29 mouse cellular contexts compared by ENCODE assay signal in genomic region chr5:50751358-50751757, GRCm38 (mm10).
DNase-seq lines count a peak whose midpoint lies in the region; ATAC-seq lines count a peak whose summit lies in the region.
"Had no signal": no experiment of that assay in that cellular context is flagged by ENCODE, and none has a peak within 500 bp of the region (broad histone marks: within the 10 kb centered on the region; RNA-seq: fewer than 3 reads in every experiment).

No protein-coding gene starts in this region.

- H3K4me2 ChIP-seq in midbrain, embryonic 11.5 days: no peak overlapping the region
- no peak overlapping the region for H3K4me2 ChIP-seq in midbrain, embryonic 16.5 days (ENCODE audit: low read length)
- no peak overlapping the region for H3K4me2 ChIP-seq in neural tube, embryonic 11.5 days (ENCODE audit: low read depth)
- no peak overlapping the region for H3K4me2 ChIP-seq in neural tube, embryonic 15.5 days
- H3K4me2 ChIP-seq in forebrain, embryonic 12.5 days: no peak overlapping the region
- H3K4me2 ChIP-seq: embryonic facial prominence, embryonic 13.5 days; heart, embryonic 12.5 days; heart, embryonic 15.5 days; hindbrain, embryonic 14.5 days had no signal

- H3K4me3 ChIP-seq in midbrain, embryonic 11.5 days (ENCODE audit: low read depth, low read length): no peak overlapping the region
- no peak overlapping the region for H3K4me3 ChIP-seq in midbrain, embryonic 16.5 days (ENCODE audit: low read depth, low read length)
- no peak overlapping the region for H3K4me3 ChIP-seq in neural tube, embryonic 11.5 days (ENCODE audit: low read depth, low read length)
- H3K4me3 ChIP-seq in neural tube, embryonic 15.5 days (replicated peaks): no peak overlapping the region
- H3K4me3 ChIP-seq in forebrain, embryonic 12.5 days (replicated peaks): no peak overlapping the region
- H3K4me3 ChIP-seq: embryonic facial prominence, embryonic 13.5 days; forebrain, embryonic 10.5 days; gastrocnemius, adult 2 months; heart, embryonic 12.5 days; heart, embryonic 15.5 days; hindbrain, embryonic 10.5 days had no signal

- H3K4me1 ChIP-seq in midbrain, embryonic 11.5 days (ENCODE audit: control insufficient read depth, insufficient read depth, low read length): no peaks in the 10 kb centered on the region
- H3K4me1 ChIP-seq in midbrain, embryonic 16.5 days (ENCODE audit: control insufficient read depth, insufficient read depth, low read length): no peaks in the 10 kb centered on the region
- H3K4me1 ChIP-seq in neural tube, embryonic 11.5 days (ENCODE audit: control insufficient read depth, insufficient read depth, low read length): no peaks in the 10 kb centered on the region
- no peaks in the 10 kb centered on the region for H3K4me1 ChIP-seq in neural tube, embryonic 15.5 days
- H3K4me1 ChIP-seq in forebrain, embryonic 12.5 days: no peaks in the 10 kb centered on the region
- H3K4me1 ChIP-seq: embryonic facial prominence, embryonic 13.5 days; forebrain, embryonic 10.5 days; heart, embryonic 12.5 days; heart, embryonic 15.5 days; hindbrain, embryonic 10.5 days had no signal

- H3K27me3 ChIP-seq in midbrain, embryonic 11.5 days (ENCODE audit: control insufficient read depth, insufficient read depth, low read length): no peaks in the 10 kb centered on the region
- H3K27me3 ChIP-seq in midbrain, embryonic 16.5 days (ENCODE audit: control insufficient read depth, insufficient read depth, low read depth, low read length): no peaks in the 10 kb centered on the region
- no peaks in the 10 kb centered on the region for H3K27me3 ChIP-seq in neural tube, embryonic 11.5 days (ENCODE audit: control insufficient read depth, insufficient read depth, low read length)
- no peaks in the 10 kb centered on the region for H3K27me3 ChIP-seq in neural tube, embryonic 15.5 days (replicated peaks)
- no peaks in the 10 kb centered on the region for H3K27me3 ChIP-seq in forebrain, embryonic 12.5 days
- H3K27me3 ChIP-seq: embryonic facial prominence, embryonic 13.5 days; heart, embryonic 12.5 days; heart, embryonic 15.5 days had no signal

- no peaks in the 10 kb centered on the region for H3K9me3 ChIP-seq in midbrain, embryonic 11.5 days (ENCODE audit: control insufficient read depth, low read length)
- H3K9me3 ChIP-seq in midbrain, embryonic 16.5 days (replicated peaks; ENCODE audit: control insufficient read depth, low read length, poor library complexity, severe bottlenecking): no peaks in the 10 kb centered on the region
- no peaks in the 10 kb centered on the region for H3K9me3 ChIP-seq in neural tube, embryonic 11.5 days (ENCODE audit: control insufficient read depth, low read length)
- no peaks in the 10 kb centered on the region for H3K9me3 ChIP-seq in neural tube, embryonic 15.5 days (replicated peaks)
- H3K9me3 ChIP-seq in forebrain, embryonic 12.5 days: no peaks in the 10 kb centered on the region
- H3K9me3 ChIP-seq: embryonic facial prominence, embryonic 13.5 days; forebrain, embryonic 10.5 days; heart, embryonic 12.5 days; heart, embryonic 15.5 days; hindbrain, embryonic 10.5 days had no signal

- no peaks in the 10 kb centered on the region for H3K36me3 ChIP-seq in midbrain, embryonic 11.5 days (ENCODE audit: control insufficient read depth, insufficient read depth, low read length)
- H3K36me3 ChIP-seq in midbrain, embryonic 16.5 days (ENCODE audit: control insufficient read depth, insufficient read depth, low read length): no peaks in the 10 kb centered on the region
- no peaks in the 10 kb centered on the region for H3K36me3 ChIP-seq in neural tube, embryonic 11.5 days (ENCODE audit: control insufficient read depth, insufficient read depth, low read length)
- H3K36me3 ChIP-seq in neural tube, embryonic 15.5 days: no peaks in the 10 kb centered on the region
- H3K36me3 ChIP-seq in forebrain, embryonic 12.5 days (replicated peaks): no peaks in the 10 kb centered on the region
- H3K36me3 ChIP-seq: embryonic facial prominence, embryonic 13.5 days; forebrain, embryonic 10.5 days; heart, embryonic 12.5 days; heart, embryonic 15.5 days; hindbrain, embryonic 10.5 days had no signal

- no peak overlapping the region for H3K9ac ChIP-seq in midbrain, embryonic 11.5 days (ENCODE audit: low read length)
- H3K9ac ChIP-seq in midbrain, embryonic 16.5 days (ENCODE audit: low read depth, low read length): no peak overlapping the region
- H3K9ac ChIP-seq in neural tube, embryonic 11.5 days (ENCODE audit: low read length): no peak overlapping the region
- no peak overlapping the region for H3K9ac ChIP-seq in neural tube, embryonic 15.5 days (replicated peaks)
- no peak overlapping the region for H3K9ac ChIP-seq in forebrain, embryonic 12.5 days
- H3K9ac ChIP-seq: embryonic facial prominence, embryonic 13.5 days; forebrain, postnatal 0 days; heart, embryonic 12.5 days; heart, embryonic 15.5 days; hindbrain, embryonic 14.5 days had no signal

- no peak for DNase-seq in midbrain, embryonic 11.5 days (ENCODE audit: low spot score, missing footprints)
- DNase-seq in neural tube, embryonic 11.5 days (ENCODE audit: low spot score): no peak
- peak; percentile 12 for DNase-seq in mesoderm, embryonic 11.5 days (ENCODE audit: low read depth, low spot score)
- DNase-seq in retina, embryonic 14.5 days (ENCODE audit: low spot score): peak; percentile 63
- DNase-seq in right cerebral cortex, postnatal 14 days: no peak
- DNase-seq: adrenal gland, adult 2 months; adrenal gland, postnatal 14 days; cerebellum, adult 11-12 months; cerebellum, adult 8-10 months; cerebellum, postnatal 10 days; cerebellum, postnatal 36 days; forebrain, postnatal 0 days; gastrocnemius, adult 2 months; gastrocnemius, postnatal 14 days; heart, adult 18-20 months; heart, postnatal 10 days; heart, postnatal 36 days had no signal

- no peak overlapping the region for H3K27ac ChIP-seq in midbrain, embryonic 11.5 days (ENCODE audit: low read depth, low read length)
- H3K27ac ChIP-seq in midbrain, embryonic 16.5 days (ENCODE audit: low read length): no peak overlapping the region
- no peak overlapping the region for H3K27ac ChIP-seq in neural tube, embryonic 11.5 days (ENCODE audit: low read depth, low read length)
- H3K27ac ChIP-seq in neural tube, embryonic 15.5 days (replicated peaks): no peak overlapping the region
- no peak overlapping the region for H3K27ac ChIP-seq in forebrain, embryonic 12.5 days
- H3K27ac ChIP-seq: embryonic facial prominence, embryonic 13.5 days; forebrain, embryonic 10.5 days; gastrocnemius, adult 2 months; heart, embryonic 15.5 days; hindbrain, embryonic 10.5 days; hindbrain, embryonic 14.5 days; hindbrain, postnatal 0 days had no signal

- WGBS in midbrain, embryonic 11.5 days: 65% methylated on average over 3 of the region's 3 CpGs
- 39% methylated on average over 3 of the region's 3 CpGs for WGBS in midbrain, embryonic 16.5 days
- 46% methylated on average over 3 of the region's 3 CpGs for WGBS in neural tube, embryonic 11.5 days
- WGBS in neural tube, embryonic 15.5 days: 17% methylated on average over 3 of the region's 3 CpGs
- WGBS in forebrain, embryonic 12.5 days: 25% methylated on average over 3 of the region's 3 CpGs

- ATAC-seq in midbrain, embryonic 11.5 days (ENCODE audit: low FRiP score): peak; percentile 52; the same call in 1 of the 2 replicates
- no peak for ATAC-seq in midbrain, embryonic 16.5 days
- ATAC-seq in neural tube, embryonic 11.5 days (ENCODE audit: insufficient read depth, low FRiP score, low TSS enrichment): peak; percentile 78
- ATAC-seq in neural tube, embryonic 15.5 days (ENCODE audit: low FRiP score): no peak
- ATAC-seq in forebrain, embryonic 12.5 days (ENCODE audit: low FRiP score): no peak
- ATAC-seq: CD4-positive, CD25-positive, alpha-beta regulatory T cell, adult 4 months; forebrain, embryonic 14.5 days; forebrain, postnatal 0 days; hindbrain, postnatal 0 days had no signal

Comparison
In these comparisons a context has a peak if more than half of its experiments do, and no peak if none do; other contexts are left out.
1. ATAC-seq: peak in midbrain, embryonic 11.5 days (single experiment) and neural tube, embryonic 11.5 days (single experiment); none in midbrain, embryonic 16.5 days (single experiment), neural tube, embryonic 15.5 days (single experiment) and forebrain, embryonic 12.5 days (single experiment).
2. DNase-seq: peak in mesoderm, embryonic 11.5 days (single experiment) and retina, embryonic 14.5 days (single experiment); none in midbrain, embryonic 11.5 days (single experiment), neural tube, embryonic 11.5 days (single experiment) and right cerebral cortex, postnatal 14 days (single experiment).